Mouse (Mus musculus) activated CD4-positive, CD25-positive, alpha-beta regulatory T cell, adult 4 months (primary cell): ENCODE data around the gene Fxr2. TPM values are rescaled to one million over a fixed set of nuclear protein-coding genes. Genes with fewer than 3 reads are reported as not detected.
"Not testable (repeated sequence)": the region's sequence is repeated elsewhere in the genome, so short reads cannot be mapped to it uniquely, and the experiment has no call there.

Experiments
- ATAC-seq: one replicate; pipeline ENCODE4 v1.8.0; 2017
- polyA plus RNA-seq, 2 experiments: library from polyadenylated mRNA; unstranded; fragments of 100-300 nt; shearing (Covaris generic); gene quantifications; one replicate each; pipeline ENCODE4 v1.2.1; 2017

Gene Fxr2
- polyA plus RNA-seq, 2 experiments from 2014 or later = 6.5 to 7.1 TPM

- no peak for ATAC-seq
Measured at GRCm38 (mm10) chr11:69684936-69685335, 52.1 kb downstream of the Fxr2 start.

GRCm38 (mm10) chr11:69685526-69686148, 52.8 kb downstream of the Fxr2 start, which contains the start of gene Tnfsf13:
Gene Tnfsf13 (minus strand): TSS chr11:69685784.
- no peak for ATAC-seq

GRCm38 (mm10) chr11:69686377-69686776, 53.6 kb downstream of the Fxr2 start:
- no peak for ATAC-seq

GRCm38 (mm10) chr11:69687061-69687460, 54.3 kb downstream of the Fxr2 start:
- no peak for ATAC-seq

GRCm38 (mm10) chr11:69689891-69690290, 57.1 kb downstream of the Fxr2 start:
- ATAC-seq = no peak

GRCm38 (mm10) chr11:69692196-69692811, 59.5 kb downstream of the Fxr2 start:
- ATAC-seq = no peak

- ATAC-seq = no peak
Measured at GRCm38 (mm10) chr11:69692863-69693262, 60.1 kb downstream of the Fxr2 start.

- ATAC-seq = no peak
Measured at GRCm38 (mm10) chr11:69693421-69693965, 60.7 kb downstream of the Fxr2 start.

- no peak for ATAC-seq
Measured at GRCm38 (mm10) chr11:69695046-69695360, 62.2 kb downstream of the Fxr2 start.

GRCm38 (mm10) chr11:69695361-69696181, 62.8 kb downstream of the Fxr2 start, which contains the start of the genes Tnfsf12 and Tnfsfm13:
Gene Tnfsf12 (minus strand): TSS chr11:69695849.
Gene Tnfsfm13 (minus strand): TSS chr11:69696098.
- no peak for ATAC-seq

GRCm38 (mm10) chr11:69697396-69697795, 64.6 kb downstream of the Fxr2 start:
- no peak for ATAC-seq

- no peak for ATAC-seq
Measured at GRCm38 (mm10) chr11:69698574-69698973, 65.8 kb downstream of the Fxr2 start.

GRCm38 (mm10) chr11:69699595-69699994, 66.8 kb downstream of the Fxr2 start:
- ATAC-seq = no peak

GRCm38 (mm10) chr11:69702886-69703285, 70.1 kb downstream of the Fxr2 start:
- not testable (repeated sequence) for ATAC-seq

Other genes with a start within 250 kb of the Fxr2 start
- 100 to 1,000 TPM; 146 TPM for gene Naa38, start 237.5 kb upstream of the Fxr2 start, polyA plus RNA-seq
- gene Cyb5d1, start 237.4 kb upstream of the Fxr2 start, polyA plus RNA-seq = 10 to 100 TPM in 1 of 2 experiments, 1 to 10 TPM in 1; 9.4 to 17.9 TPM
- under 1 TPM; 0.22 to 0.51 TPM for gene Tmem88, start 234.8 kb upstream of the Fxr2 start, polyA plus RNA-seq
- 10 to 100 TPM; 23.6 to 28.3 TPM for gene Kdm6b, start 219.3 kb upstream of the Fxr2 start, polyA plus RNA-seq
- gene Dnah2, start 83.9 kb upstream of the Fxr2 start, polyA plus RNA-seq = under 1 TPM in 1 of 2 experiments, not detected in 1; 0.19 TPM
- gene Efnb3, start 72.8 kb upstream of the Fxr2 start, polyA plus RNA-seq = under 1 TPM in 1 of 2 experiments, not detected in 1; 0.17 TPM
- gene Wrap53, start 52.7 kb upstream of the Fxr2 start, polyA plus RNA-seq = 10 to 100 TPM; 25.6 to 27.6 TPM
- 100 to 1,000 TPM; 231 to 302 TPM for gene Trp53, start 52.6 kb upstream of the Fxr2 start, polyA plus RNA-seq
- under 1 TPM in 1 of 2 experiments, not detected in 1; 0.46 TPM for gene Atp1b2, start 27.0 kb upstream of the Fxr2 start, polyA plus RNA-seq
- gene Shbg, start 15.1 kb upstream of the Fxr2 start, polyA plus RNA-seq = not detected
- gene Sat2, start 11.0 kb upstream of the Fxr2 start, polyA plus RNA-seq = not detected
- gene Sox15, start 22.3 kb downstream of the Fxr2 start, polyA plus RNA-seq = not detected
- gene Mpdu1, start 29.7 kb downstream of the Fxr2 start, polyA plus RNA-seq = 10 to 100 TPM; 41.3 to 59.7 TPM
- gene Cd68, start 33.2 kb downstream of the Fxr2 start, polyA plus RNA-seq = 1 to 10 TPM; 3.3 to 5.3 TPM
- gene Eif4a1, start 39.4 kb downstream of the Fxr2 start, polyA plus RNA-seq = 100 to 1,000 TPM; 202 to 297 TPM
- gene Senp3, start 49.1 kb downstream of the Fxr2 start, polyA plus RNA-seq = 10 to 100 TPM; 32.7 to 33.0 TPM
- not detected for gene Tnfsf13, start 52.8 kb downstream of the Fxr2 start, polyA plus RNA-seq
- not detected for gene Tnfsf12, start 62.9 kb downstream of the Fxr2 start, polyA plus RNA-seq
- gene Tnfsfm13, start 63.1 kb downstream of the Fxr2 start, polyA plus RNA-seq = not detected
- 10 to 100 TPM; 24.0 to 28.8 TPM for gene Polr2a, start 125.6 kb downstream of the Fxr2 start, polyA plus RNA-seq
- not detected for gene Slc35g3, start 129.0 kb downstream of the Fxr2 start, polyA plus RNA-seq
- gene Zbtb4, start 132.9 kb downstream of the Fxr2 start, polyA plus RNA-seq = 1 to 10 TPM; 7.8 to 8.1 TPM
- 1 to 10 TPM in 1 of 2 experiments, under 1 TPM in 1; 0.66 to 4.1 TPM for gene Chrnb1, start 163.0 kb downstream of the Fxr2 start, polyA plus RNA-seq
- not detected for gene Fgf11, start 168.9 kb downstream of the Fxr2 start, polyA plus RNA-seq
- gene Tmem102, start 172.6 kb downstream of the Fxr2 start, polyA plus RNA-seq = not detected
- under 1 TPM in 1 of 2 experiments, not detected in 1; 0.08 TPM for gene Gm39566, start 182.3 kb downstream of the Fxr2 start, polyA plus RNA-seq
- not detected for gene Spem2, start 185.5 kb downstream of the Fxr2 start, polyA plus RNA-seq
- not detected for gene Spem1, start 189.2 kb downstream of the Fxr2 start, polyA plus RNA-seq
- under 1 TPM; 0.59 to 0.66 TPM for gene Nlgn2, start 204.8 kb downstream of the Fxr2 start, polyA plus RNA-seq
- gene Tmem256, start 205.5 kb downstream of the Fxr2 start, polyA plus RNA-seq = 100 to 1,000 TPM; 127 to 138 TPM
- gene Plscr3, start 213.4 kb downstream of the Fxr2 start, polyA plus RNA-seq = 10 to 100 TPM; 15.4 to 17.5 TPM
- gene Tnk1, start 225.7 kb downstream of the Fxr2 start, polyA plus RNA-seq = not detected
- gene Tmem95, start 245.0 kb downstream of the Fxr2 start, polyA plus RNA-seq = not detected
- under 1 TPM in 1 of 2 experiments, not detected in 1; 0.56 TPM for gene Kctd11, start 248.4 kb downstream of the Fxr2 start, polyA plus RNA-seq